Mouse (Mus musculus): ENCODE measurements around the gene Gda. TPM values are rescaled to one million over a fixed set of nuclear protein-coding genes. Genes with fewer than 3 reads are reported as not detected.
A peak's percentile ranks its signal among the peaks of the same experiment; 100 is the strongest.

Gene Gda
- total and polyA plus RNA-seq, 2 experiments from 2014 or later, result 2.4 to 6.9 TPM

DNA sequence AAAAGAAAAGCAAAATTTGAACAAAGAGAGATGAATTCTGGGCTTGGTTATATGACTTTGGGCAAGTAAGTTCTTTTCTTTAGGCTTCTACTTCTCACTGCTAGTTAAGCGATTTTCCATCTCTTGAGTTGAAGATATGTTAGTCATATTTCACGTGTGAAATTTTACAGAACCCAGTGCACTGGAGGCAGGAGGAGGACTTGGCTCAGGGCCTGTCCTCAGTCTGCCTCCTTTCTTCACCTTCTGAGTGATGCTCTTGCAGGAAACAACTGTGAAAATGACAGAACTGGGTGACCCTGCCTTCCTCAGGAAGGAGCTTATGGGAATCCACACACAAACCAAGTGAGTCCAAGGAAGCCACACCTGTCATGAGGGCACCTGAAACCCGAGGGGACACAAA, 57.9 kb downstream of the Gda start:
- 75% methylated on average over 3 of the region's 3 CpGs for WGBS
- no peaks in the 10 kb centered on the region for H3K27me3 ChIP-seq (ENCODE audit: insufficient read depth, low read length)
- H3K36me3 ChIP-seq (ENCODE audit: insufficient read depth, low read length), result no peaks in the 10 kb centered on the region
- no peak overlapping the region for H3K4me3 ChIP-seq (ENCODE audit: low read depth, low read length)
- TF ChIP-seq CTCF (IDR thresholded peaks at IDR 0.05), result no peak
- no peaks in the 10 kb centered on the region for H3K4me1 ChIP-seq (ENCODE audit: insufficient read depth, low read length)
- ATAC-seq (ENCODE audit: low FRiP score), result no peak
- H3K27ac ChIP-seq (ENCODE audit: low read depth, low read length), result no peak overlapping the region
- H3K4me2 ChIP-seq (ENCODE audit: low read depth, low read length, poor library complexity, severe bottlenecking), result no peak overlapping the region
- DNase-seq (ENCODE audit: low spot score), result no peak
- H3K9ac ChIP-seq (replicated peaks; ENCODE audit: low read length, poor library complexity, severe bottlenecking), result no peak overlapping the region
- H3K9me3 ChIP-seq (ENCODE audit: low read length), result no peaks in the 10 kb centered on the region

DNA sequence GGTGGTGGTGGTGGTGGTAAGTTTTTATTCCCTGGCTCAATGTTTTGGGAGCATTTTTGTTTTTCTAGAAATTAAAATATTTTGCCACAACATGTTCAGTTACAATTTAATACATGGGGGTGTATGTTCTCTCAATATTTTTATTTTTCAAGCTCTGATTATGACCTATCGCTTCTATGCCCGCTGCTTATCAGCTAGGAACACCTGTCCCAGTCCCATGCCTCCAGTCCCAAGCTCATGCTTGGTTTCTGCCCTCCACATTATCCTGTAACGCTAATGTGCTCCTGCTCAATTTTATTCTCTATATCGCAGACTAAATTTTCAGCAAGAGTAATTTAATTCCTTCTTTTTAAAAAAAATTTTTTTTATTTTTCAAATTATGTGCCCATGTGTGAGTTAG, 64.1 kb downstream of the Gda start:
- Histone ChIP-seq H3K27me3 (ENCODE audit: insufficient read depth, low read length) (no peaks in the 10 kb centered on the region), H3K9me3 (ENCODE audit: low read length) (no peaks in the 10 kb centered on the region), H3K36me3 (ENCODE audit: insufficient read depth, low read length) (no peaks in the 10 kb centered on the region), H3K4me1 (ENCODE audit: insufficient read depth, low read length) (no peaks in the 10 kb centered on the region), H3K4me3 (ENCODE audit: low read depth, low read length) (no peak overlapping the region), H3K4me2 (ENCODE audit: low read depth, low read length, poor library complexity, severe bottlenecking) (no peak overlapping the region), H3K27ac (ENCODE audit: low read depth, low read length) (no peak overlapping the region), H3K9ac (replicated peaks; ENCODE audit: low read length, poor library complexity, severe bottlenecking) (no peak overlapping the region)
- ATAC-seq (ENCODE audit: low FRiP score) (no peak), DNase-seq (ENCODE audit: low spot score) (no peak)
- TF ChIP-seq CTCF (IDR thresholded peaks at IDR 0.05), result no peak
- WGBS, result 89% methylated on average over 4 of the region's 4 CpGs

DNA sequence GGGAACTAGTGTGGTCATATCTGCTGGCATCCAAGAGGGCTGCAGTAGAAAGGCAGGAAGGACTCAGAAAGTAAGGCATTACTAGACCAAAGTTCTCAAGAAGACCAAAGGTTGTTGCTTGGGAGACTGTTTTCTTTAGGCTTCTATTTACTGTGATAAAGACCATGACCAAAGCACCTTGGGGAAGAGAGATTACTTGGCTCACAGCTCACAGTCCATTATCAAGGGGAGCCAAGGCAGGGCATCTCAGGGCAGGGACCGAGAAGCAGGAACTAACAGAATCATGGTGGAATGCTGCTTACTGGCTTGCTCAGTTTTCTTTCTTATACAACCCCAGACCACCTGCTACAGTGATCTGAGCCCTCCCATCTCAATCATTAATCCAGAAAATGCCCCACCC, 65.9 kb downstream of the Gda start:
- no peak for ATAC-seq (ENCODE audit: low FRiP score)
- H3K9ac ChIP-seq (replicated peaks; ENCODE audit: low read length, poor library complexity, severe bottlenecking), result no peak overlapping the region
- no peaks in the 10 kb centered on the region for H3K4me1 ChIP-seq (ENCODE audit: insufficient read depth, low read length)

DNA sequence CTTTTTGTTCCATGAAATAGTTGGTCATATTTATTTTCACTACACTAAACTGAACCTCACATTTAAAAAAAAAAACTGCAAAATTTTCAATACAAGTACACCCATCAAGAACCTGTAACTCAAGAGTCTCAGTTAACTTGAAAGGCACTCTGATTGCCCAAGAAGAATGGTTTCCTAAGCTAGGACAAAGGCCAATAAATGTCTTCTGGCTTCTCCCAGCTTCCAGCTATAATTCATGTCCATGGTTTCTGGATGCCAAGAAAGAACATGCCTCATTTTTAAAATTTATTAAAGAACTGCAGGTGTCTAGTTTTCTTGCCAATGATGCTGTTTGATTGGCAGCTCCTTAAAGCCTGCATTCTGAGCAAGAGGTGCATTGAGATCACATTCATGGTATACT, 75.3 kb downstream of the Gda start:
- Histone ChIP-seq H3K9ac (replicated peaks; ENCODE audit: low read length, poor library complexity, severe bottlenecking) (no peak overlapping the region), H3K27me3 (ENCODE audit: insufficient read depth, low read length) (no peaks in the 10 kb centered on the region), H3K4me3 (ENCODE audit: low read depth, low read length) (no peak overlapping the region), H3K27ac (ENCODE audit: low read depth, low read length) (no peak overlapping the region), H3K36me3 (ENCODE audit: insufficient read depth, low read length) (no peaks in the 10 kb centered on the region), H3K4me2 (ENCODE audit: low read depth, low read length, poor library complexity, severe bottlenecking) (no peak overlapping the region), H3K9me3 (ENCODE audit: low read length) (no peaks in the 10 kb centered on the region), H3K4me1 (ENCODE audit: insufficient read depth, low read length) (no peaks in the 10 kb centered on the region)
- DNase-seq (ENCODE audit: low spot score) (peak; percentile 14), ATAC-seq (ENCODE audit: low FRiP score) (no peak)
- TF ChIP-seq CTCF (IDR thresholded peaks at IDR 0.05), result no peak

More for the DNA sequence above, 65.9 kb downstream of the Gda start:
- no peak for TF ChIP-seq CTCF (IDR thresholded peaks at IDR 0.05)
- no peak overlapping the region for H3K4me3 ChIP-seq (ENCODE audit: low read depth, low read length)
- H3K36me3 ChIP-seq (ENCODE audit: insufficient read depth, low read length), result no peaks in the 10 kb centered on the region
- H3K9me3 ChIP-seq (ENCODE audit: low read length), result no peaks in the 10 kb centered on the region
- H3K27ac ChIP-seq (ENCODE audit: low read depth, low read length), result no peak overlapping the region
- H3K4me2 ChIP-seq (ENCODE audit: low read depth, low read length, poor library complexity, severe bottlenecking), result no peak overlapping the region
- no peak for DNase-seq (ENCODE audit: low spot score)
- 88% methylated on average over 1 of the region's 1 CpGs for WGBS
- H3K27me3 ChIP-seq (ENCODE audit: insufficient read depth, low read length), result no peaks in the 10 kb centered on the region

DNA sequence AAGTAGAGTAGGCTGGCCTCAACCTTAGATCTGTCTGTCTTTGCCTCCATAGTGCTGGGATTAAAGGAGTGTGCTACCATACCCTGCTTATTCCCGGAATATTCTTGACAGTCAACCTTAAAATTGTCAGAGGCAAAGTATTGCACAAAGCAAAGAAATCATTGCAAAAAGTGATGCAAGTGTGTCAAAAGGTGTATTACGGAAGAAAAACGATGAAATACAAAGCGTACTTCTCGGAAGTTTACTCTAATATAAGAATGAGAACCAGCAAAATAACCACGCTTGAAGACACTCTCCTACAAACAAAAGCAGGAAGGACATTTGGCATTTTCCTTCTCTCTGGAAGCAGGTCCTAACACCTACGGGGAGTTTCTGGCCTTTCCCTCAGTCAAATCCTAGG, 76.9 kb downstream of the Gda start:
- DNase-seq (ENCODE audit: low spot score) (no peak), ATAC-seq (ENCODE audit: low FRiP score) (no peak)
- Histone ChIP-seq H3K4me1 (ENCODE audit: insufficient read depth, low read length) (no peaks in the 10 kb centered on the region), H3K4me3 (ENCODE audit: low read depth, low read length) (no peak overlapping the region), H3K4me2 (ENCODE audit: low read depth, low read length, poor library complexity, severe bottlenecking) (no peak overlapping the region), H3K9ac (replicated peaks; ENCODE audit: low read length, poor library complexity, severe bottlenecking) (no peak overlapping the region), H3K27ac (ENCODE audit: low read depth, low read length) (no peak overlapping the region), H3K27me3 (ENCODE audit: insufficient read depth, low read length) (no peaks in the 10 kb centered on the region), H3K36me3 (ENCODE audit: insufficient read depth, low read length) (no peaks in the 10 kb centered on the region), H3K9me3 (ENCODE audit: low read length) (no peaks in the 10 kb centered on the region)
- no peak for TF ChIP-seq CTCF (IDR thresholded peaks at IDR 0.05)
- WGBS, result 95% methylated on average over 7 of the region's 7 CpGs

DNA sequence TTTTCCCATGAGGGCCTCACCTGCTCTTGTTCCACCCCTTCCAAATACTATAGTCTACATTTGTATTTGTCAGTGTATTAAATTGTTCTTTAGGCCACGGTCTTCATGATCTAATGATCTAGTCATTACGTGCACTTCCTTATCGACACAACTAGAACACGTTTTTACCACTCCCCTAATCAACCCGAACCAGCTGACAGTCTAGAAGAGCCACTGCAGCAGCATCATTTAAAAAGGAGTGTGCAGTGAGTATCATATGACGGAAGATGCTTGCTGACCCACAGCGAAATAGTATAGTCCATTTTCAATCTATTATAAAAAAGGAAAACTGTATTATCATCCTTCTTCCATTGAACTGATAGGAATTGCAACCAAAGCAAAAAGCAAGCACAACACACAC, 82.3 kb downstream of the Gda start:
- Histone ChIP-seq H3K36me3 (ENCODE audit: insufficient read depth, low read length) (no peaks in the 10 kb centered on the region), H3K4me1 (ENCODE audit: insufficient read depth, low read length) (no peaks in the 10 kb centered on the region), H3K9me3 (ENCODE audit: low read length) (no peaks in the 10 kb centered on the region), H3K4me3 (ENCODE audit: low read depth, low read length) (no peak overlapping the region), H3K9ac (replicated peaks; ENCODE audit: low read length, poor library complexity, severe bottlenecking) (no peak overlapping the region), H3K4me2 (ENCODE audit: low read depth, low read length, poor library complexity, severe bottlenecking) (no peak overlapping the region), H3K27me3 (ENCODE audit: insufficient read depth, low read length) (no peaks in the 10 kb centered on the region), H3K27ac (ENCODE audit: low read depth, low read length) (no peak overlapping the region)
- 92% methylated on average over 7 of the region's 7 CpGs for WGBS
- DNase-seq (ENCODE audit: low spot score), result no peak
- no peak for TF ChIP-seq CTCF (IDR thresholded peaks at IDR 0.05)
- no peak for ATAC-seq (ENCODE audit: low FRiP score)

DNA sequence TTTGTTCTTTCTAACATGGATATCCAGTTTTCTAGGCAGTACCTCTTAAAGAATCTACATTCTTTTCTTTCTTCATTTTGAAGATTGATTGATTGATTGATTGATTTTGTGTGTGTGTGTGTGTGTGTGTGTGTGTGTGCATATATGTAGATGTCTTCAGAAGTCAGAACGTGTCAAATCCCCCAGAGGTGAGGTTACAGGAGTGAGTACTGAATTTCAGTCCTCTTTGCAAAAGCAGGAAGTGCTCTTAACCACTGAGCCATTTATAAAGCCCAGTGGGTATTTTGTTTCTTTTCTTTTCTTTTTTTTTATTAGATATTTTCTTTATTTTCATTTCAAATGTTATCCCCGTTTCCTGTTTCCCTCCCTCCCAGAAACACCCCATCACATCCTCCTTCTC, 86.4 kb downstream of the Gda start:
- H3K9me3 ChIP-seq (ENCODE audit: low read length), result no peaks in the 10 kb centered on the region
- H3K36me3 ChIP-seq (ENCODE audit: insufficient read depth, low read length), result no peaks in the 10 kb centered on the region
- no peak overlapping the region for H3K27ac ChIP-seq (ENCODE audit: low read depth, low read length)
- ATAC-seq (ENCODE audit: low FRiP score), result no peak
- H3K4me2 ChIP-seq (ENCODE audit: low read depth, low read length, poor library complexity, severe bottlenecking), result no peak overlapping the region
- H3K4me1 ChIP-seq (ENCODE audit: insufficient read depth, low read length), result no peaks in the 10 kb centered on the region
- H3K4me3 ChIP-seq (ENCODE audit: low read depth, low read length), result no peak overlapping the region
- H3K9ac ChIP-seq (replicated peaks; ENCODE audit: low read length, poor library complexity, severe bottlenecking), result no peak overlapping the region
- WGBS, result 80% methylated on average over 2 of the region's 2 CpGs
- no peak for TF ChIP-seq CTCF (IDR thresholded peaks at IDR 0.05)
- no peaks in the 10 kb centered on the region for H3K27me3 ChIP-seq (ENCODE audit: insufficient read depth, low read length)
- DNase-seq (ENCODE audit: low spot score), result no peak

All from midbrain, postnatal 0 days (tissue).